Mouse (Mus musculus): Measurements from ENCODE around the gene Agbl5. TPM values are rescaled to one million over a fixed set of nuclear protein-coding genes. Genes with fewer than 3 reads are reported as not detected.

The Agbl5 gene
- total RNA-seq, 2 experiments from 2014 or later: 1.6 to 2.3 TPM

GRCm38 (mm10) chr5:30916841-30917240 is 28.3 kb downstream of the Agbl5 start:
- H3K27ac ChIP-seq: peak overlapping the region; percentile 86

GRCm38 (mm10) chr5:30917348-30917747 is 28.9 kb downstream of the Agbl5 start:
- intact Hi-C loops (cut with DNase I): loop anchor here (2.0 kb wide), 1 partner anchor 103 kb away; the partner anchor contains the start of gene Mapre3
- DNase-seq: no peak
- Histone ChIP-seq H3K4me3 (no peak overlapping the region), H3K27ac (peak overlapping the region; percentile 86)
- TF ChIP-seq CTCF (IDR thresholded peaks at IDR 0.05): no peak

More at GRCm38 (mm10) chr5:30916841-30917240, 28.3 kb downstream of the Agbl5 start:
- no peak for DNase-seq
- intact Hi-C loops (cut with DNase I): loop anchor here (2.0 kb wide), 1 partner anchor 102 kb away; the partner anchor contains the start of gene Mapre3
- no peak overlapping the region for H3K4me3 ChIP-seq
- TF ChIP-seq CTCF (IDR thresholded peaks at IDR 0.05): no peak

GRCm38 (mm10) chr5:30917891-30918670 is 29.6 kb downstream of the Agbl5 start:
- intact Hi-C loops (cut with DNase I): loop anchor here (2.0 kb wide), 1 partner anchor 103 kb away; the partner anchor contains the start of gene Mapre3
- H3K27ac ChIP-seq: peak overlapping the region; percentile 86; the same call in 1 of the 2 replicates

GRCm38 (mm10) chr5:30918691-30919090 is 30.2 kb downstream of the Agbl5 start:
- no peak for DNase-seq
- no peak overlapping the region for H3K4me3 ChIP-seq
- 0 out of 2 replicates have a peak overlapping the region, but pooled peaks have one; percentile 5 for H3K27ac ChIP-seq
- intact Hi-C loops (cut with DNase I): no loop called here
- no peak for TF ChIP-seq CTCF (IDR thresholded peaks at IDR 0.05)

More at GRCm38 (mm10) chr5:30917891-30918670, 29.6 kb downstream of the Agbl5 start:
- no peak overlapping the region for H3K4me3 ChIP-seq
- no peak for DNase-seq
- TF ChIP-seq CTCF (IDR thresholded peaks at IDR 0.05): no peak

GRCm38 (mm10) chr5:30919831-30920614 is 31.5 kb downstream of the Agbl5 start:
- intact Hi-C loops (cut with DNase I): no loop called here

GRCm38 (mm10) chr5:30920621-30921020 is 32.1 kb downstream of the Agbl5 start:
- no peak for TF ChIP-seq CTCF (IDR thresholded peaks at IDR 0.05)
- peak; percentile 45 for DNase-seq
- intact Hi-C loops (cut with DNase I): no loop called here
- H3K4me3 ChIP-seq: peak overlapping the region; percentile 76
- peak overlapping the region; percentile 94 for H3K27ac ChIP-seq

More at GRCm38 (mm10) chr5:30919831-30920614, 31.5 kb downstream of the Agbl5 start:
- no peak for TF ChIP-seq CTCF (IDR thresholded peaks at IDR 0.05)
- DNase-seq: no peak
- no peak overlapping the region; the same call in 1 of the 2 replicates for H3K4me3 ChIP-seq
- H3K27ac ChIP-seq: peak overlapping the region; percentile 94

GRCm38 (mm10) chr5:30921256-30922033 is 33.0 kb downstream of the Agbl5 start, which contains the start of gene Khk:
Khk (plus strand) TSS chr5:30921431.
- Histone ChIP-seq H3K27ac (peak within 1 kb of the TSS; percentile 94), H3K4me3 (peak within 1 kb of the TSS; percentile 76)
- intact Hi-C loops (cut with DNase I): no loop called here
- peak; percentile 94 for DNase-seq
- peak; percentile 81 for TF ChIP-seq CTCF (IDR thresholded peaks at IDR 0.05)

GRCm38 (mm10) chr5:30922581-30923041 is 34.1 kb downstream of the Agbl5 start:
- Histone ChIP-seq H3K27ac (peak overlapping the region; percentile 94), H3K4me3 (peak overlapping the region; percentile 76)
- intact Hi-C loops (cut with DNase I): no loop called here

GRCm38 (mm10) chr5:30923119-30923518 is 34.6 kb downstream of the Agbl5 start:
- intact Hi-C loops (cut with DNase I): no loop called here
- no peak for DNase-seq
- Histone ChIP-seq H3K4me3 (no peak overlapping the region), H3K27ac (no peak overlapping the region)
- TF ChIP-seq CTCF (IDR thresholded peaks at IDR 0.05): no peak

More at GRCm38 (mm10) chr5:30922581-30923041, 34.1 kb downstream of the Agbl5 start:
- no peak for TF ChIP-seq CTCF (IDR thresholded peaks at IDR 0.05)
- no peak for DNase-seq

- no peak for DNase-seq
- intact Hi-C loops (cut with DNase I): loop anchor here (5.0 kb wide), 1 partner anchor 123 kb away; the partner anchor contains the start of genes Atraid and Slc5a6
- H3K27ac ChIP-seq: no peak overlapping the region
- no peak for TF ChIP-seq CTCF (IDR thresholded peaks at IDR 0.05)
- no peak overlapping the region for H3K4me3 ChIP-seq
These were observed 36.1 kb downstream of the Agbl5 start for GRCm38 (mm10) chr5:30924614-30925013.

GRCm38 (mm10) chr5:30925217-30925616 is 36.7 kb downstream of the Agbl5 start:
- TF ChIP-seq CTCF (IDR thresholded peaks at IDR 0.05): no peak
- intact Hi-C loops (cut with DNase I): loop anchor here (5.0 kb wide), 1 partner anchor 122 kb away; the partner anchor contains the start of genes Atraid and Slc5a6
- DNase-seq: no peak
- no peak overlapping the region for H3K4me3 ChIP-seq
- no peak overlapping the region for H3K27ac ChIP-seq
